Comparison of ENCODE assay signal across 8 mouse cellular contexts in genomic region chr7:139581801-139582571, GRCm38 (mm10). TPM values are rescaled to one million over a fixed set of nuclear protein-coding genes. Genes with fewer than 3 reads are reported as not detected.
A peak's percentile ranks its signal among the peaks of the same experiment; 100 is the strongest.
DNase-seq lines count a peak whose midpoint lies in the region; ATAC-seq lines count a peak whose summit lies in the region.

No protein-coding gene starts in this region.

- WGBS in liver, embryonic 16.5 days (ENCODE audit: insufficient replicate concordance), result 1% methylated on average over 74 of the region's 82 CpGs

- H3K4me2 ChIP-seq in liver, embryonic 16.5 days (ENCODE audit: low read depth, low read length), result no peak overlapping the region; the same call in 1 of the 2 replicates

- H3K4me1 ChIP-seq in liver, embryonic 16.5 days (ENCODE audit: control insufficient read depth, low read depth, low read length), result no peaks in the 10 kb centered on the region

- H3K36me3 ChIP-seq in liver, embryonic 16.5 days (ENCODE audit: control insufficient read depth, insufficient read depth), result no peaks in the 10 kb centered on the region

- no peak overlapping the region for H3K27ac ChIP-seq in liver, embryonic 16.5 days (ENCODE audit: low read length)

- no peak for ATAC-seq in liver, embryonic 16.5 days (ENCODE audit: low read depth)

- intact Hi-C loops in heart, postnatal 36 days (cut with DNase I), result no loop called here

- no peaks in the 10 kb centered on the region for H3K9me3 ChIP-seq in liver, embryonic 16.5 days (replicated peaks; ENCODE audit: control insufficient read depth, low read length)

- DNase-seq in cerebellum, adult 8-10 months, result peak; percentile 20
- no peak for DNase-seq in cerebellum, adult 9-11 months
- peak; percentile 27 for DNase-seq in ovary, postnatal 36 days (ENCODE audit: low spot score)
- no peak for DNase-seq in ovary, adult 18-20 months (ENCODE audit: low spot score)
- DNase-seq in heart, postnatal 36 days, result peak; percentile 13 to 36
- DNase-seq in yolk sac, embryonic 10.5 days (ENCODE audit: low spot score), result peak; percentile 15
- no peak for DNase-seq in right cerebral cortex, adult 2 months (ENCODE audit: low spot score in 2 of 2)

- H3K4me3 ChIP-seq in liver, embryonic 16.5 days (ENCODE audit: low read depth, low read length), result peak overlapping the region; percentile 23

- no peak overlapping the region for H3K9ac ChIP-seq in liver, embryonic 16.5 days (ENCODE audit: low read depth, low read length)

- H3K27me3 ChIP-seq in liver, embryonic 16.5 days (ENCODE audit: control insufficient read depth, insufficient read depth, low read depth, low read length), result peaks cover 82% of the 10 kb centered on the region

RNA-seq across cellular contexts. Expression of gene Nkx6-2, which starts 0.6 kb away (rescaled TPM):
- not detected for total RNA-seq in heart, postnatal 36 days (2021)
- not detected in 2 replicates for polyA plus RNA-seq in liver, embryonic 16.5 days (2015; fragmentation: Nextera tagmentation; extraction: Ambion mirVana)

Comparison
In these comparisons a context has a peak if more than half of its experiments do, and no peak if none do; other contexts are left out.
1. DNase-seq: peak in cerebellum, adult 8-10 months (single experiment), ovary, postnatal 36 days (single experiment), heart, postnatal 36 days (2 of 2) and yolk sac, embryonic 10.5 days (single experiment); none in cerebellum, adult 9-11 months (single experiment), ovary, adult 18-20 months (single experiment) and right cerebral cortex, adult 2 months (0 of 2).